Comparison of ENCODE assay signal across 9 mouse cellular contexts in genomic region chr16:43462470-43463455, GRCm38 (mm10).
DNase-seq lines count a peak whose midpoint lies in the region; ATAC-seq and TF ChIP-seq lines count a peak whose summit lies in the region.
"Had no signal": no experiment of that assay in that cellular context is flagged by ENCODE, and none has a peak within 500 bp of the region (broad histone marks: within the 10 kb centered on the region; RNA-seq: fewer than 3 reads in every experiment).

No protein-coding gene starts in this region.

- H3K4me2 ChIP-seq in heart, embryonic 11.5 days = no peak overlapping the region
- H3K4me2 ChIP-seq in hindbrain, embryonic 15.5 days = no peak overlapping the region
- no peak overlapping the region for H3K4me2 ChIP-seq in lung, postnatal 0 days (replicated peaks; ENCODE audit: low read depth, low read length)
- H3K4me2 ChIP-seq: limb, embryonic 15.5 days had no signal

- no peaks in the 10 kb centered on the region for H3K27me3 ChIP-seq in heart, adult 2 months (ENCODE audit: control insufficient read depth, insufficient read depth, low read length)
- no peaks in the 10 kb centered on the region for H3K27me3 ChIP-seq in heart, embryonic 11.5 days (ENCODE audit: control insufficient read depth, insufficient read depth, low read length)
- no peaks in the 10 kb centered on the region for H3K27me3 ChIP-seq in hindbrain, embryonic 15.5 days
- no peaks in the 10 kb centered on the region for H3K27me3 ChIP-seq in lung, postnatal 0 days (replicated peaks; ENCODE audit: insufficient read depth, low read length)
- H3K27me3 ChIP-seq: limb, embryonic 15.5 days had no signal

- no peak overlapping the region for H3K9ac ChIP-seq in heart, adult 2 months (ENCODE audit: low read depth, low read length)
- H3K9ac ChIP-seq in heart, embryonic 11.5 days (ENCODE audit: low read depth, low read length) = no peak overlapping the region
- no peak overlapping the region for H3K9ac ChIP-seq in hindbrain, embryonic 15.5 days
- H3K9ac ChIP-seq in lung, postnatal 0 days (replicated peaks; ENCODE audit: low read depth) = no peak overlapping the region
- H3K9ac ChIP-seq: limb, embryonic 15.5 days had no signal

- H3K4me1 ChIP-seq in heart, adult 2 months (ENCODE audit: control insufficient read depth, insufficient read depth, low read length) = peaks cover 25% of the 10 kb centered on the region
- H3K4me1 ChIP-seq in heart, embryonic 11.5 days (ENCODE audit: control insufficient read depth, insufficient read depth, low read length) = peaks cover 10% of the 10 kb centered on the region
- peaks cover 30% of the 10 kb centered on the region for H3K4me1 ChIP-seq in hindbrain, embryonic 15.5 days (replicated peaks)
- no peaks in the 10 kb centered on the region for H3K4me1 ChIP-seq in lung, postnatal 0 days (ENCODE audit: insufficient read depth, low read depth, low read length)

- ATAC-seq in heart, embryonic 11.5 days (replicated peaks; ENCODE audit: insufficient number of reproducible peaks, low FRiP score, low TSS enrichment) = no peak
- peak; percentile 66; the same call in 1 of the 2 replicates for ATAC-seq in hindbrain, embryonic 15.5 days (ENCODE audit: low FRiP score, low read depth)
- ATAC-seq in lung, postnatal 0 days = no peak

- TF ChIP-seq POLR2A in heart, adult 2 months (IDR thresholded peaks at IDR 0.05; ENCODE audit: insufficient read depth, low read depth, low read length) = no peak

- intact Hi-C loops in heart, adult 2 months (cut with DNase I) = loop anchor here (5.0 kb wide), 1 partner anchor 110 kb away; no protein-coding TSS in a partner anchor

- no peak for TF ChIP-seq EP300 in heart, adult 2 months (IDR thresholded peaks at IDR 0.05; ENCODE audit: insufficient read depth, low read depth, low read length)
- TF ChIP-seq EP300 in lung, postnatal 0 days (IDR thresholded peaks at IDR 0.05) = no peak

- no peak for DNase-seq in heart, adult 2 months
- DNase-seq in right cerebral cortex, postnatal 10 days (ENCODE audit: low spot score in 2 of 2) = peak; percentile 37 to 54
- DNase-seq in right cerebral cortex, adult 2 months (ENCODE audit: low spot score in 2 of 2) = no peak
- no peak for DNase-seq in adrenal gland, postnatal 25 days
- no peak for DNase-seq in layer of hippocampus, postnatal 25 days (ENCODE audit: extremely low spot score in 1 of 2, low spot score in 1 of 2)
- no peak for DNase-seq in lung, postnatal 0 days (ENCODE audit: low spot score)

- H3K9me3 ChIP-seq in heart, embryonic 11.5 days (replicated peaks; ENCODE audit: control insufficient read depth, low read length) = no peaks in the 10 kb centered on the region
- no peaks in the 10 kb centered on the region for H3K9me3 ChIP-seq in hindbrain, embryonic 15.5 days
- no peaks in the 10 kb centered on the region for H3K9me3 ChIP-seq in lung, postnatal 0 days (ENCODE audit: low read length)
- H3K9me3 ChIP-seq: limb, embryonic 15.5 days had no signal

- WGBS in heart, adult 2 months = 55% methylated on average over 11 of the region's 11 CpGs
- WGBS in heart, embryonic 11.5 days (ENCODE audit: insufficient replicate concordance) = 64% methylated on average over 11 of the region's 11 CpGs
- WGBS in hindbrain, embryonic 15.5 days = 48% methylated on average over 11 of the region's 11 CpGs
- 66% methylated on average over 11 of the region's 11 CpGs for WGBS in lung, postnatal 0 days

- no peak for TF ChIP-seq CTCF in heart, adult 2 months (IDR thresholded peaks at IDR 0.05)
- TF ChIP-seq CTCF in lung, postnatal 0 days (IDR thresholded peaks at IDR 0.05) = no peak

- no peaks in the 10 kb centered on the region for H3K79me2 ChIP-seq in heart, adult 2 months (replicated peaks; ENCODE audit: control insufficient read depth, insufficient read depth, low read length)

- peak overlapping the region; percentile 59 for H3K27ac ChIP-seq in heart, adult 2 months
- no peak overlapping the region for H3K27ac ChIP-seq in heart, embryonic 11.5 days (ENCODE audit: low read depth, low read length)
- peak overlapping the region; percentile 27; the same call in 1 of the 2 replicates for H3K27ac ChIP-seq in hindbrain, embryonic 15.5 days (replicated peaks)
- no peak overlapping the region for H3K27ac ChIP-seq in lung, postnatal 0 days (ENCODE audit: low read length)
- H3K27ac ChIP-seq: limb, embryonic 15.5 days had no signal

- H3K36me3 ChIP-seq in heart, adult 2 months (ENCODE audit: control insufficient read depth, insufficient read depth, low read length) = peaks cover 37% of the 10 kb centered on the region
- no peaks in the 10 kb centered on the region for H3K36me3 ChIP-seq in heart, embryonic 11.5 days (ENCODE audit: control insufficient read depth, insufficient read depth, low read length)
- H3K36me3 ChIP-seq in hindbrain, embryonic 15.5 days = no peaks in the 10 kb centered on the region
- H3K36me3 ChIP-seq in lung, postnatal 0 days (ENCODE audit: insufficient read depth, low read length) = no peaks in the 10 kb centered on the region
- H3K36me3 ChIP-seq: limb, embryonic 15.5 days had no signal

- no peak overlapping the region for H3K4me3 ChIP-seq in heart, adult 2 months
- H3K4me3 ChIP-seq in heart, embryonic 11.5 days (ENCODE audit: low read depth, low read length) = no peak overlapping the region
- no peak overlapping the region for H3K4me3 ChIP-seq in hindbrain, embryonic 15.5 days
- no peak overlapping the region for H3K4me3 ChIP-seq in lung, postnatal 0 days (ENCODE audit: low read depth, low read length)
- H3K4me3 ChIP-seq: limb, embryonic 15.5 days had no signal

Comparison
In these comparisons a context has a peak if more than half of its experiments do, and no peak if none do; other contexts are left out.
1. DNase-seq: peak in right cerebral cortex, postnatal 10 days (2 of 2); none in heart, adult 2 months (0 of 2), right cerebral cortex, adult 2 months (0 of 2), adrenal gland, postnatal 25 days (single experiment), layer of hippocampus, postnatal 25 days (0 of 2) and lung, postnatal 0 days (single experiment).
2. H3K27ac ChIP-seq: peak in heart, adult 2 months (single experiment) and hindbrain, embryonic 15.5 days (single experiment); none in heart, embryonic 11.5 days (single experiment) and lung, postnatal 0 days (single experiment).